Mouse (Mus musculus) limb, embryonic 10.5 days (tissue): ENCODE measurements at regions not wholly inside any gene's neighbourhood (a gene's known extent, or its start where the extent isn't known, plus 50 kb on each side); places are given as distances from the start of the nearest gene placed in this dataset.

Experiments
- DNase-seq: peaks from one replicate; pipeline ENCODE4 v3.0.0-alpha.2; 2017; ENCODE audit warnings: low spot score
- H3K27ac ChIP-seq: fragments of 300-500 bp; sonication (generic); 2 replicates; pipeline ENCODE4 v1.5.1; 2016; ENCODE audit warnings: mild to moderate bottlenecking
- H3K27me3 ChIP-seq: fragments of 300-500 bp; sonication (generic); 2 replicates; pipeline ENCODE4 v1.6.1; 2016; ENCODE audit warnings: low read depth, mild to moderate bottlenecking; ENCODE audit not compliant: poor library complexity, severe bottlenecking
- H3K36me3 ChIP-seq: fragments of 300-500 bp; sonication (generic); 2 replicates; pipeline ENCODE4 v1.6.1; 2016; ENCODE audit warnings: mild to moderate bottlenecking, moderate library complexity
- H3K4me1 ChIP-seq: fragments of 300-500 bp; sonication (generic); 2 replicates; pipeline ENCODE4 v1.6.1; 2016
- H3K4me3 ChIP-seq: fragments of 300-500 bp; sonication (generic); 2 replicates; pipeline ENCODE4 v1.5.1; 2016; ENCODE audit warnings: mild to moderate bottlenecking, moderate library complexity
- H3K9me3 ChIP-seq: fragments of 300-500 bp; sonication (generic); replicated peaks from 2 replicates; pipeline ENCODE4 v1.6.1; 2016; ENCODE audit warnings: mild to moderate bottlenecking
- WGBS: fragments of 180-500 bp; shearing (Covaris S2); methylation state at CpG from one replicate; pipeline ENCODE4 v1.1.7; 2016; 5-methylcytosine and 5-hydroxymethylcytosine counted together

- no peaks in the 10 kb centered on the region for H3K36me3 ChIP-seq
- WGBS = 86% methylated on average over 4 of the region's 4 CpGs
- H3K27ac ChIP-seq = no peak overlapping the region
- H3K4me1 ChIP-seq = peaks cover 11% of the 10 kb centered on the region; the same call in 1 of the 2 replicates
- DNase-seq = no peak
- H3K9me3 ChIP-seq = no peaks in the 10 kb centered on the region
- no peak overlapping the region for H3K4me3 ChIP-seq
- no peaks in the 10 kb centered on the region for H3K27me3 ChIP-seq
These were observed 56.4 kb upstream of the Adra2c start for GRCm38 (mm10) chr5:35221451-35222305.

GRCm38 (mm10) chr5:35216271-35216670 lies 61.8 kb upstream of the Adra2c start:
- Histone ChIP-seq H3K27ac (no peak overlapping the region), H3K4me3 (no peak overlapping the region), H3K4me1 (peaks cover 2% of the 10 kb centered on the region; the same call in 1 of the 2 replicates), H3K27me3 (no peaks in the 10 kb centered on the region), H3K36me3 (no peaks in the 10 kb centered on the region), H3K9me3 (no peaks in the 10 kb centered on the region)
- no peak for DNase-seq
- WGBS = 56% methylated on average over 2 of the region's 2 CpGs

GRCm38 (mm10) chr5:35215480-35216195 lies 62.5 kb upstream of the Adra2c start:
- Histone ChIP-seq H3K9me3 (no peaks in the 10 kb centered on the region), H3K27ac (no peak overlapping the region), H3K4me1 (peaks cover 2% of the 10 kb centered on the region; the same call in 1 of the 2 replicates), H3K27me3 (no peaks in the 10 kb centered on the region), H3K36me3 (no peaks in the 10 kb centered on the region), H3K4me3 (no peak overlapping the region)
- no peak for DNase-seq
- 73% methylated on average over 11 of the region's 11 CpGs for WGBS

- WGBS = 84% methylated on average over 11 of the region's 11 CpGs
- Histone ChIP-seq H3K27ac (no peak overlapping the region), H3K9me3 (no peaks in the 10 kb centered on the region), H3K4me3 (no peak overlapping the region), H3K27me3 (no peaks in the 10 kb centered on the region), H3K36me3 (no peaks in the 10 kb centered on the region), H3K4me1 (peaks cover 2% of the 10 kb centered on the region; the same call in 1 of the 2 replicates)
- no peak for DNase-seq
These were observed 63.1 kb upstream of the Adra2c start for GRCm38 (mm10) chr5:35215007-35215406.

GRCm38 (mm10) chr5:35209348-35209747 lies 68.8 kb upstream of the Adra2c start:
- WGBS = 65% methylated on average over 1 of the region's 1 CpGs
- H3K36me3 ChIP-seq = no peaks in the 10 kb centered on the region
- no peak for DNase-seq
- no peaks in the 10 kb centered on the region for H3K27me3 ChIP-seq
- H3K4me1 ChIP-seq = no peaks in the 10 kb centered on the region
- H3K9me3 ChIP-seq = no peaks in the 10 kb centered on the region
- no peak overlapping the region for H3K4me3 ChIP-seq
- H3K27ac ChIP-seq = no peak overlapping the region

GRCm38 (mm10) chr5:35204049-35204448 lies 74.1 kb upstream of the Adra2c start:
- DNase-seq = no peak
- Histone ChIP-seq H3K4me1 (no peaks in the 10 kb centered on the region), H3K27ac (no peak overlapping the region), H3K36me3 (no peaks in the 10 kb centered on the region), H3K9me3 (no peaks in the 10 kb centered on the region), H3K27me3 (no peaks in the 10 kb centered on the region), H3K4me3 (no peak overlapping the region)
- WGBS = 93% methylated on average over 6 of the region's 6 CpGs

- peaks cover 6% of the 10 kb centered on the region; the same call in 1 of the 2 replicates for H3K4me1 ChIP-seq
- H3K27ac ChIP-seq = no peak overlapping the region
- no peaks in the 10 kb centered on the region for H3K36me3 ChIP-seq
- DNase-seq = no peak
- WGBS = 28% methylated on average over 5 of the region's 5 CpGs
- no peak overlapping the region for H3K4me3 ChIP-seq
- no peaks in the 10 kb centered on the region for H3K9me3 ChIP-seq
- H3K27me3 ChIP-seq = no peaks in the 10 kb centered on the region
These were observed 79.7 kb upstream of the Adra2c start for GRCm38 (mm10) chr5:35198468-35198867.

- Histone ChIP-seq H3K27ac (peak overlapping the region; percentile 12; the same call in 1 of the 2 replicates), H3K27me3 (no peaks in the 10 kb centered on the region), H3K4me3 (no peak overlapping the region), H3K4me1 (peaks cover 13% of the 10 kb centered on the region; the same call in 1 of the 2 replicates), H3K9me3 (no peaks in the 10 kb centered on the region), H3K36me3 (no peaks in the 10 kb centered on the region)
- no peak for DNase-seq
- WGBS = 83% methylated on average over 12 of the region's 12 CpGs
These were observed 83.7 kb upstream of the Lrpap1 start for GRCm38 (mm10) chr5:35189113-35189797.

- no peak overlapping the region for H3K4me3 ChIP-seq
- H3K9me3 ChIP-seq = no peaks in the 10 kb centered on the region
- no peaks in the 10 kb centered on the region for H3K27me3 ChIP-seq
- H3K27ac ChIP-seq = no peak overlapping the region
- 68% methylated on average over 3 of the region's 3 CpGs for WGBS
- no peak for DNase-seq
- peaks cover 13% of the 10 kb centered on the region; the same call in 1 of the 2 replicates for H3K4me1 ChIP-seq
- no peaks in the 10 kb centered on the region for H3K36me3 ChIP-seq
These were observed 80.3 kb upstream of the Lrpap1 start for GRCm38 (mm10) chr5:35185826-35186225.

- DNase-seq = no peak
- peaks cover 13% of the 10 kb centered on the region; the same call in 1 of the 2 replicates for H3K4me1 ChIP-seq
- no peaks in the 10 kb centered on the region for H3K27me3 ChIP-seq
- H3K27ac ChIP-seq = no peak overlapping the region
- no peak overlapping the region for H3K4me3 ChIP-seq
- H3K36me3 ChIP-seq = no peaks in the 10 kb centered on the region
- no peaks in the 10 kb centered on the region for H3K9me3 ChIP-seq
These were observed 79.7 kb upstream of the Lrpap1 start for GRCm38 (mm10) chr5:35185289-35185688.

GRCm38 (mm10) chr5:35183418-35183817 lies 77.9 kb upstream of the Lrpap1 start:
- H3K27ac ChIP-seq = no peak overlapping the region
- no peak overlapping the region for H3K4me3 ChIP-seq
- H3K36me3 ChIP-seq = no peaks in the 10 kb centered on the region
- H3K4me1 ChIP-seq = peaks cover 13% of the 10 kb centered on the region; the same call in 1 of the 2 replicates
- no peak for DNase-seq
- H3K27me3 ChIP-seq = no peaks in the 10 kb centered on the region
- no peaks in the 10 kb centered on the region for H3K9me3 ChIP-seq
- WGBS = 94% methylated on average over 7 of the region's 7 CpGs

- H3K36me3 ChIP-seq = no peaks in the 10 kb centered on the region
- no peak for DNase-seq
- H3K4me1 ChIP-seq = 0 out of 2 replicates have a peak, but pooled peaks cover 2% of the 10 kb centered on the region
- H3K27me3 ChIP-seq = no peaks in the 10 kb centered on the region
- H3K27ac ChIP-seq = no peak overlapping the region
- 69% methylated on average over 4 of the region's 4 CpGs for WGBS
- H3K9me3 ChIP-seq = no peaks in the 10 kb centered on the region
- no peak overlapping the region for H3K4me3 ChIP-seq
These were observed 71.8 kb upstream of the Lrpap1 start for GRCm38 (mm10) chr5:35177332-35177731.
